Mouse (Mus musculus) liver, postnatal 0 days (tissue): ENCODE data around the gene Megf8.

ENCODE experiments used
- CTCF ChIP-seq: sonication (generic); IDR thresholded peaks from 2 replicates; pipeline ENCODE4 v1.5.1; 2016; ENCODE audit warnings: antibody characterized with exemption, low read depth
- EP300 ChIP-seq: IDR thresholded peaks from 2 replicates; pipeline ENCODE4 v1.6.1; 2016; ENCODE audit warnings: antibody characterized with exemption, low read depth, mild to moderate bottlenecking

DNA sequence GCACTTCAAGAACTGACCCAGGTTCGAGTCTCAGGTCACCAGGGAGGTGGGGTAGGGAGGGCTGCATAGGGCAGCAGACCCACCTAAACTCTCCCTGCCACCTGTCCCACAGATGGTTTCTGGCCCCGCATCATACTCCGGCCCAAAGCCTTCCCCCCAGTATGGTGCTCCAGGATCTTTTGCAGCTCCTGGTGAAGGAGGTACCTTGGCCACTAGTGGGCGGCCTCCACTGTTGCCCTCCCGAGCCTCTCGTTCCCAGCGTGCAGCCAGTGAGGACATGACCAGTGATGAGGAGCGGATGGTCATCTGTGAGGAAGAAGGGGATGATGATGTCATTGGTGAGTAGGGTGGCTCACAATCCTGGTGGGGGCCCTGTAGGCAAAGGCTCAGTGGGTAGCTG lies 30.0 kb upstream of the Megf8 start:
- TF ChIP-seq CTCF (0 out of 2 replicates have a peak, but pooled peaks have one; percentile 6), EP300 (no peak)
